Mouse (Mus musculus): ENCODE results near the gene Cacnb2.

Gene Cacnb2

DNA sequence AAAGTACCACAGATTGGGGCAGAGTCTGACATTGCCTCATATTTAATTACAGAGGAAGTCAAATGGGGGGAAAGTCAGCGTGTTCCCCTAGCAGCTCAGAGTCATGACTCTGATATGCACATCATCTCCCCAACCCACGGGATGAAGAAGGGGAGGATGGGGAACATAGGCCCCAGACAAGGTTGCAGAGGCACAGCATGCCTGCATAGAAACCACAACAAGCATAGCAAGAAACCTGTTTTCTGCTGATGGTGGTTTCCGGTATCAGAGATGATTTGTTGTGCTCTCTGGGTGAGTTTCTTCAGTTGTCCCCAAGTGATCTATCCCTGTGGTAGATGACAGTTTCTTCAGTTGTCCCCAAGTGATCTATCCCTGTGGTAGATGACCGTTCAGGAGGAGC lies 389.6 kb downstream of the Cacnb2 start:
- no peak for DNase-seq

GRCm38 (mm10) chr2:14996036-14996435 lies 393.1 kb downstream of the Cacnb2 start:
- no peak for DNase-seq

- DNase-seq, result no peak
Measured at GRCm38 (mm10) chr2:14997836-14998235, 394.9 kb downstream of the Cacnb2 start.

DNA sequence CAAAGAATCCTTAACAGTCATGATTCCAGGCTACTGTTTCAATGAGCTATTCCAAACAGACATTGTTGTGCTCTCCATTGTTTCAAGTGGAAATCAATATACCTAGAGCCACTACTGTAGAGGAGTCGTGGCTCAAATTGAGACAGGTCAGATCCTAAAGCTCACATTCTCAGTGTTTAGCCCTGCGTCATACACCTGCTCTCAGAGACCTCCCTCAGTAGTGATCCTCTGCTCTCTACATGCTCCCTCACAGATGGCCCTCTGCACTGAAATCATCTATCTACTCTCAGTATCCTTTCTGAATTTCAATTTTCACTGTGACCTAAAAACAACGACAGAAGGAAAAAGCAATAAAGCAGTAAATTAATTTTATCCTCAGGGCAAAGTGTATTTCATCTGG lies 404.6 kb downstream of the Cacnb2 start:
- no peak for DNase-seq

GRCm38 (mm10) chr2:15008072-15008471 lies 405.2 kb downstream of the Cacnb2 start:
- DNase-seq, result no peak

DNA sequence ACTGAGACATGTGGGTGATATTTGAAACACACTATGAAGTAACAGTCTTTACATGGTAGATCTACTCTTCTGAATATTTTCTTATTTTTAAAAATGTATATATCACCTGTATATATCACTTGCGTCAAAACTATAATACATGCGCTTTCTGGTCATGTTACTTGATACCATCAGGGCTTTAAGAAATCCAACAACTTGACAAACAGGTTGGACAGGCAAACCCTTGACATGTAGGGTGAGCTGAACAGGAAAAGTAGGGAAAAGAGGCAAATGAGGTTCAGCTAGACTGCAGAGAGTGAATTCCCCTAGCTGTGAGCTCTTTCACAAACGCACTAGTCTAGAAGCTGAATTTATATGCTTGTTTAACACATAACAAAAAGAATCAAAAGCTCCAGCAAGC lies 423.9 kb downstream of the Cacnb2 start:
- DNase-seq, result no peak

GRCm38 (mm10) chr2:15027816-15028215 lies 424.9 kb downstream of the Cacnb2 start:
- no peak for DNase-seq
